Mouse (Mus musculus) erythroid progenitor cell, adult 5-6 weeks (primary cell): ENCODE measurements around the gene Mrm2. TPM values are rescaled to one million over a fixed set of nuclear protein-coding genes. Genes with fewer than 3 reads are reported as not detected.

Experiments used
- ATAC-seq: replicated peaks from 2 replicates; pipeline ENCODE4 v1.8.0; 2016; ENCODE audit warnings: moderate number of reproducible peaks, mild to moderate bottlenecking, moderate TSS enrichment, inconsistent platforms; ENCODE audit not compliant: poor library complexity, low FRiP score, severe bottlenecking
- total RNA-seq, 2 experiments: library from RNA; stranded (forward) in 1 of 2; stranded (reverse) in 1 of 2; fragments of 150-400 nt in 1 of 2; fragments of 186-747, 209-891 nt in 1 of 2; gene quantifications; 2 replicates each; pipeline versions ENCODE4 v1.2.3 to v1.2.4; 2015 to 2017; ENCODE audit warnings: low replicate concordance in 2 of 2

Mrm2 gene
- total RNA-seq, 2 experiments from 2014 or later, result 1.4 TPM; not detected in 1

DNA sequence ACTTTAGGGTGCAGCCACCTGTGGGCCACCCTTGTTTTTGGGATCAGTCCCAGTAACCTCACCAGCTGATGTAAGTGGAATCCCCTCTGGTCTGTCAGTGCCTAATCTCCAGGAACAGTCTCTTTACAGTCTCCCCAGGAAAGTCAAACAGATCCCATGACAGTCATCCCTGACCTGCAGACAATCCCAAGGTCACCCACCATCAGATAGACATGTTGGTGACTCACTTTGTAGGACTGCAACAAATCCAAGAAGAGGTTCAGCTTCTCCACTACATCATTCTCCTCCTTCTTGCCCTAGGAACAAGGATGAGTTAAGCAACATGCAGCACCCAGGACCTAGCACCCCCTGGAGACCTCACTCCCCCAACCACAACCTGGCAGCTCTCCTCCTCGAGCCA lies 14.4 kb upstream of the Mrm2 start:
- ATAC-seq, result no peak

DNA sequence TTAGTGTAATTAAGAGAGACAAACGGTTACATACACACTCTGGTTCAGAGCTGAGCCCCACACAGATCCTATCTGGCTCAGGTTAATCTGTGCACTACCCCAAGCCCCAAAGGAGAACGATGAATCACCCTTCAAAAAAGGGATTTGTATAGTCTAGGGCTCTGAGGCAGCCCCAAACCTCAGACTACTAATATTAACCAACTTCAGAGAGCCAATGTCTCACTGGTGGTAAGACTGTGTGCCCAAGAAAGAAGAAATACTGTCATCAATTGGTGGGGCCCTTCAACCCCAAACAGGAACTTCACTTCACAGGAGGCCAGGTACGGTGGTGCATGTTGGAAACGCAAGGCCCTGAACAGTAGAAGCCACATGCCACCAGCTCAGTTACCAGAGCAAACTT lies 13.5 kb upstream of the Mrm2 start:
- ATAC-seq, result no peak

DNA sequence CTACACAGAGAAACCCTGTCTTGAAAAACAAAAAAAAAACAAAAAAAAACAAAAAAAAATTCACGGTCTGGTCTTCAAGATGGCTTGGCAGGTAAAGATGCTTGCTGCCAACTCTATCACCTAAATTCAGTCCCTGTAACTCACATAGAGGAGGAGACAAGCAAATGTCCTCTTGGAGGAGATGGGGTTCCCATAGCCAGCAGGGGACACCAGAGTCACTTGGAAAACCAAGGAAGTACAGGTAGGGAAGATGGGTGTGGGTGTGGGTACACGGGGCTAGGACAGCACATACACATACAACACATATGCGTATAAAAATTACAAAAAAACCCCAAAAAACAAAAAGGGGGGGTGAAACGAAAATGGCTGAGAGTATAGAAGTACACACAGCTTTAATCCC lies 11.2 kb upstream of the Mrm2 start:
- no peak for ATAC-seq

DNA sequence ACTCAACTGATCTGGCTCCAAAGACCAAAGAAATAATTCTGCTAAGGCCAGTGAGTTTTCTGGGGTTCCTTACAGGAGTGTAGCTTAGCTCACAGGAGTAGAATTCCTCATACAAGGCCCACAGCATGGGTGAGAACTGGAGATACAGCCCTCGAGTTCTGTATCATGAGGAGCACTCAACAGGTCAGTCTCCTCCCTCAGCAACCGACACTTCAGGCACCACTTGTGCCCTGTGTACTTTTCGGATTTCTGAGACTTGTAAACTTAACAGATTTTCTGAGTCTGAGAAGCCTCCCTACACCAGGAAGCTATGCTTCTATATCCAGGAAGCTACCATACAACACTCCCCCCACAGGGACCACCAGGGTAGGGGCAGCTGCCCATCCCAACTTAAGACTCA lies 8.1 kb upstream of the Mrm2 start:
- ATAC-seq, result no peak

DNA sequence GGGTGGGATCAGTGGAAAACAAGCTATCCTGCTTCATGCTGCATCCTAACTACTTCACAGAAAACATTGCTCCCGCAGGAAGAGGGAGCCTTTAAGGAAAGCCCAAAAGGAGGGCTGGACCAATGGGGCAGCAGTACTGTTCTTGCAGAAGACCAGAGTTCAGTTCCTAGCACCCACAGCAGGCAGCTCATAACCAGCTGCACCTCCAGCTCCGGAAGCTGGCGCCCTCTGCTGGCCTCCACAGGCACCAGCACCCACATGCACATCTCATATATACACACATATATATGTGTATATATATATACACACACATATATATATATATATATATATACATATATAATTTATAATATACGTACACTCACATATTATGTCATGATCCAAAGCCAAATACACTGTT lies 7.1 kb upstream of the Mrm2 start:
- ATAC-seq, result no peak

DNA sequence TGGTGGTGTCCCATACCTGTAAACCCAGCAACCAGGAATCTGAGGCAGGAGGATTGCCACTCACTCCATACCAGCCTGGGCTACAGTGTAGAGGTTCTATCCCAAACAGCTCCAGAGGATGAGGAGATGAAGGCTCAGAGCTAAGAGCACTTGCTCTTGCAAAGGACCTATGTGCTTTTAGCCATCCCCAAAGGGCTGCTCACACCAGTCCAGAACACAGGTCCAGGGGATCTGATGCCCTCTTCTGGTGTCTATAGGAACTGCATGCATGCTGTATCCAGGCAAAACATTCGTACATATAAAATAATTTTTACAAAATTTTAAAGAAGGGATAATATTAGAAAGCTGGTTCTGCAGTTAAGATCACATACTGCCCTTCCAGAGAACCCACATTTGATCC lies 5.0 kb upstream of the Mrm2 start:
- ATAC-seq, result no peak

DNA sequence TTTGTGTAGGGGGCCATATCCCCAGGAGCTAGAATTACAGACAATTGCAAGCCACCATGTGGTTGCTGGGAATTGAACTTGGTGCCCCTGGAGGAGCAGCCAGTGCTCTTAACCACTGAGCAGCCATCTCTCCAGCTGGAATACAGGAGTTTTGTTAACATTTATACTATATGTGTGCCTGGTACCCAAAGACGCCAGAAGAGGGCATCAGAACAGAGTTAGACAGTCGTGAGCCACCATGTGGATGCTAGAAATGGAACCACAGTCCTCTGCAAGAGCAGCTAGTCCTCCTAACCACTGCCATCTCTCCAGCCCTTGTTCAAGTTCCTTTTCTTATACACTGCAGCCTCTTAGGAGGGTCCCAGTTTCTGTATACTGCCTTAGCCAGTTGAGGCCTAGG lies 1.9 kb upstream of the Mrm2 start:
- ATAC-seq, result no peak

DNA sequence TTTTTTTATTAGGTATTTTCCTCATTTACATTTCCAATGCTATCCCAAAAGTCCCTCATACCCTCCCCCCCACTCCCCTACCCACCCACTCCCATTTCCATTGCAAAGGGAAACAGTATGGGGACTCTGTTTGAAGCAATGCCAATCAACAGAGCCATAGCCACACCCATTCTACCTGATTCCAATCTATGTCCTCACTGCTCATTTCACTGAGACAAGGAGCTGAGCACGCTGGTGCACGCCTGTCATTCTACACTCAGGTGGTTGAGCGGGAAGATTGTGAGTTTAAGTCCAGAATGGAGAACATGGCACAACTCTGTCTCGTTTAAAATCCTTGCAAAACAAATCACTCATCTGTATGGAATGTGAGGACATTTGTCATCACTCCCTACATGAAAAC lies 821 bp upstream of the Mrm2 start:
- ATAC-seq, result no peak

DNA sequence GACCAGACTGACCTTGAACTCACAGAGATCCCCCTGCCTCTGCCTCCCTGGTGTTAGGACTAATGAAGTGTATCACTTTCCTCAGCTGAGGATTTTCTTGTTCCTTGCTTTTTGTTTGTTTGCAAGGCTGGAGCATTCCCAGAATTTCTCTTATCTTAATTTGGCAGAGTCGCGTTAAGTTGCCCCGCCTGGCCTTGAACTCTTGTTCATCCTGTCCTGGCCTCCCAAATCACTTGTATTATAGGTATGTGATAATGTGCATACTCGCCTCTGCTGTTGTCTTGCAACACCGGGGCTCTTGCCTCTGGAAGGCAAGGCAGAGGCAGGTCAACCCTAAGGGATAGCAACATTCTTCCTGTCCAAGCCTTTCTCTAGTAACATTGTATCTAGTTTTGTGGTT lies 7.6 kb downstream of the Mrm2 start:
- no peak for ATAC-seq

DNA sequence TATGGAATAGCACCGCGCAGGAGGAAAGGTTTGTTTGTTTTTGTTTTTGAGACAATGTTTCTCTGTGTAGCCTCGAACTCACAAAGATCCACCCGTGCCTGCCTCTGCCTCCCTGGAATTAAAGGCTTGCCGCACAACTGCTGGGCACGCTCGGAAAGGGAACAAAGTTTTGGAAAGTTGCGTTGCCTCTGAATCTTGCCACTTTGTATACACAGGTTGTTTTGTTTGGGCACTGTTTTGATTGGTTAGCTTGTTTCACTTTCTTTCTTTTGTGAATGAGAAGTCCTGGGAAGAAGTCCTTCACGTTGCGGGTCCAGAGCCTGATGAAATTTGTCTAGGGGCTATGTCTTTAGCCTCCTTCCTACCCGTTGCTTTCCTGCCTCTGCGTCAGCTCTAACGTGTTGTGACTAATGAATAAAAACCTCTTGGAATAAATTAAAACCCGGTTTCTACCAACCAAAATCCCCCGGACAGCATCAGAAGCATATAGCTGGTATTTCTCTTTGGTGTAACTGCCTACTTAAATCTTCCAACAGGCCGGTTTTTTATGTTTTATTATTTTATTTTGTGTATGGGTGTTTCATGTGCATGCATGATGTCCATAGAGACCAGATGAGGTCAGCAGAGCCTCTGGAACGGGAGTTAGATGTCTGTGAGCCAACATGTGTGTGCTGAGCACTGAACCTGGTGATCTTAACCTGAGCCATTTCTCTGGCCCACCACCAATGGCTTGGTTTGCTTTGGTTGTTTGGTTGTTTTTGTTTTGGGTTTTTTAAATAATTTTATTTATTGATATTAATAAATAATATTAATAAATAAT lies 9.7 kb downstream of the Mrm2 start:
- ATAC-seq, result peak; percentile 49

DNA sequence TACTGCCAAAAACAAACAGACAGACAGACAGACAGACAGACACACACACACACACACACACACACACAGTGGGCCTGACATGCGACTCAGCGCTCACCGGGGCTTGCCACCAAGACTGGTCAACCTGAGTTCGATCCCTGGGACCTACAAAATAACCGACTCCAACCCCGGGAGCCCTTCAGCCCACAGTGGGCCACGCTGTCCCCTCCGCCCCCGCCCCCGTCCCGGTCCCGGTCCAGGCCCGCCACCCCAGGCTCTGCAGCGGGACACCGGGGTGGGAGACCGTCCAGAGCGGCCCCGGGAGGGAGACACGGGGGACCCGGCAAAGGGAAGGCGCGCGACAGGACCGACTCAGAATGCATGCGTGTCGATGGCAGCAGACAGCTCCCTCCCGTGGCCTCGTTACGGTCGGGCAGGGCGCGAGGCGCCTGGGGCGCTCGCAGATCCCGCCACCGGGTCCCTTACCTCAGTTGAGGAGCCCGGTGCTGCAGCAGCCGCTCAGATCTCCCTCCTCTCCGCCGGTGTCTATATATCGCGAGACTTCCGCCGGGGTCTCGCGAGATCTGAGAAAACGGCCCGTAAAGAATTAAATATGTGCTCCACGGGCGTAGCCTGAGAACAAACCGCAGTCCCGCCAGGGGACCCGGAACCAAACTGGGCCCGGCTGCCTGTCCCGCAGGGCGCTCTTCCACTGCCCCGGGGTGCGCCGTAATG lies 10.5 kb downstream of the Mrm2 start, which contains the start of the genes Mad1l1 and Nudt1:
Gene Mad1l1 (minus strand): TSS at position 511 of the 714 bp plus-strand sequence.
Gene Nudt1 (plus strand): TSS at position 615 of the 714 bp plus-strand sequence.
- ATAC-seq, result peak; percentile 91

DNA sequence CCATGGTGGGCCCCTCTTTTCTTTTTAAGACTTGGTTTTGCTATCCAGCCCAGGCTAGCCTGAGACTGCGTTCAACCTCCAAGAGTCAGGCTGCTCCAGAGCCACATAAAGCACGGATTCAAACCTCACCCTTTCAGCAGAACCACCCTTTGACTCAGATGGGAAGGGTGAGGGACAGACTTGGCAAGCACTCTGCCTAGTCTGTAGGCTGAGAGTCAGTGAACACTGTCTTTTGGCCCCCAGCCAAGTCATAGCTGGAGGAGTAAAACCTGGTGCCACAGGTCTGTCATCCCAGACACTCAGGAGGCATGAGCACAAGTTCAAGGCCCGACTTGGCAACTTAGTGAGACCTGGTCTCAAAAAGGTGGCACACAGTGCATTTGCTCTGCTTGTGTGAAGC lies 15.0 kb downstream of the Mrm2 start:
- no peak for ATAC-seq

DNA sequence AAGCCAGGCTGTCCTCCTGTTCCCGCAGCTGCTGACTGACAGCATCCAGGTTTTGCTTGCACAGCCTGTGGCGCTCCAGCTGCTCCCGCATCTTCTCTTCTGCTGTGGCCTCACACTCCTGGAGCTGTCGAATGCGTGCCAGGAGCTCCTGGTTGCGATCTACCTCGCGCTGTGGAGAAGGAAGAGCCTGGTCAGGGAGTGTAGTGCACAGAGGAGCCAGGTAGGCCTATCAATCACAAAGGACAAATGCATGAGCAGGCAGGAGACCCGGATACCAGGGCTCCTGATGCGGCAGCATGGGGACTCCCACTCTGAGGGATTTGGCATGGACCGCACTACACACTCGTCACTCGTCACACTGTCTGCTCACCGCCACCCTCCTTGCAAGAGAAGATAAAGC lies 24.1 kb downstream of the Mrm2 start:
- no peak for ATAC-seq

DNA sequence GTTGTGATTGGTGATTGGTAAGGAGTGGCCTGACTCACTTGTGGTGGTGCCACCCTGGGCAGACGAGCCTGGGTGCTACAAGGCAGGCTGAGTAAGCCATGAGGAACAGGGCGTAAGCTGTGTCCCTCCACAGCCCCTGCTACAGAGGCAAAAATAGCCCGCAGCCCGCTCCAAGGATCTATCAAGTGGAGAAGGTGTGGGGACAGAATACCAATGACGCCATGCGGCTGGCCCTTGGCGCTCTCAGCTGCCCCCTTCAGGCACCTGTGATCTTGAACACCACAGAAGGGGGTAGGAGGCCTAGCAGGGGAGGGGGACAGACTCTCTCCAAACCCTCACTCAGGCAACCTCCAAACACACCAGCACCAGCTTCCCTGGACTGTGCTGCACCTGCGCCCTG lies 25.7 kb downstream of the Mrm2 start:
- no peak for ATAC-seq

DNA sequence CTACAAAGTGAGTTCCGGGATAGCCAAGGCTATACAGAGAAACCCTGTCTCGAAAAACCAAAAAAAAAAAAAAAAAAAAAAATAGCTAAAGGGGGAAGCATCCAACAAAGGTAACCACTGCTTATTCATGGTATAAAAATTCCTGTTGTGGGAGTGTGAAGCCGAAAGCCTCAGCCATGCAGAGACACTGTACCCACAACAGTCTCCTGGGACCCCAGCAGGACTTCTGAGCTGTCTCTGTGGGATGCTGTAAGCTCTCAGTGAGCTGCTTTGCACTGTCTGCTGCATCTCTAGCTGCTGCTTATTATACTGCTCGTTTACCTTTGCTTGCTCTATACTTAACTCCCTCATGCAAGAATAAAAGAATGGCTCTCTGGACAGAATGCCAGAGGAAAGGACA lies 33.4 kb downstream of the Mrm2 start:
- ATAC-seq, result no peak

DNA sequence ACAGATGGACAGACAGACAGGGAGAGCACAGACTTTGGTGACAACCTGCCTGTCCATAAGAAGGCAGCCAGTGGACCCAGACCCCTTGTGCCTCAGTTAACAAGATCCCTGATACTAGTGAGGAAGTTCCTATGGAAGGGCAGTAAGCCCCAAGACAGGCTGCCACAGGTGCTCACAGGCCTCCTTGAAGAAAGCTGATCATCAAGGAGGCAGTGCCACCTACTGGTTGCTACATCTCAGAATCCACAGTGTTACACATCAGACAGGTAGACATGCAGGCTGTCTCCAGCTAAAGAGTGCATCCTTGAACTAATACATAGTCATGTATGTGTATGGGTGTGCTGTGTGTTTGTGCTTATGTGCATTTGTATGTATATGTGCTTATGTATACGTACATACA lies 39.5 kb downstream of the Mrm2 start:
- no peak for ATAC-seq

DNA sequence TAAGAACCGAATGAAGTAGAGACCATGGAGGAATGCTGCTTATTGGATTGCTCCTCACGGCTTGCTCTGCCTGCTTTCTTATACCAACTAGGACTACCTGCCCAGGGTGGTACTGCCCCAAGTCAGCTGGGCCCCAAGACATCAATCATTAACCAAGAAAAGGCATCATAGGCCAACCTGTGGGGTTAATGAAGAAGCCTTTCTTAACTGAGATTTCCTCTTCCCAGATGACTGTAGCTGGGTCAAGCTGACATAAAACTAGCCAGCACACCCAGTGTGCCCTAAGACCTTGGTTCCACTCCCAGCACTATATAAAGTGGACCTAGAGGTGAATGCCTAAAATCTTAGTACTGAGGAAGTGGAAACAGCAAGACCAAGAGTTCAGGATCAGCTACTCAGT lies 42.5 kb downstream of the Mrm2 start:
- ATAC-seq, result no peak

DNA sequence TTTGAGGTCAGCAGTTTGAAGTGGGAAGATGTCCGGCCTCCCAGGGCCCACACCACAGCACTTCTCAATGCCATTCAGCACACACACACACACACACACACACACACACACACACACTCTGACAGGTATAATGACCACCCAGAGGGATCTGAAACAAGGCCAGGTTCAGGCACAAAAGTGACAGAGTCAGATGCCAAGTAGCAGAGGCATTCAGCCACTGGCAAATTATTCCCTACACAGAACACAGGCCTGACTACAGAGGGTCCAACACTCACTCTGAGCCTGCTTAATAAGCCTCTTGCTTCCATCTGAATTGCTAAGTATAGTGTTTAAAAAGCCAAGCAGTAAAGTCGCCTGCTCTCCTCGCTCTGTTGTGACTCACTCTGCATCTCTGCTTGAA lies 43.4 kb downstream of the Mrm2 start:
- ATAC-seq, result no peak

DNA sequence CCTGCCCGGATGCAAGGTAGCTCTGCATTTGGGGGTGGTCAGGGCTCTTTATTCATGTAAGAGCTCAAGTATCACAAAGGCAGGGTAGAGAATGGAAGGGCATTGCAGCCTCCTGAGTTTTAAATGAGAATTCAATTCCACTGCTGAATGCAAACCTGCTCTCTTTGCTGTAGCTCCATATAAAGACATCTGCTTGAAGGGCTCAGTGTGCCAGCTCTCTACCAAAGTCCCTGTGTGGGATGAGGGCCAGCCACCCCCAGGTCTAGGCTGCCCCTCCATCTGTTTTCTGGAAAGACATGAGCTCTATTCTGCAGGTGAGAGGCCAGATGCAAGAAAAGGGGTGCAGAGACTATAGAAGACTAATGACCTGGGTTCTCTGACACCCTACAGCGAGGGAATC lies 46.9 kb downstream of the Mrm2 start:
- ATAC-seq, result no peak

DNA sequence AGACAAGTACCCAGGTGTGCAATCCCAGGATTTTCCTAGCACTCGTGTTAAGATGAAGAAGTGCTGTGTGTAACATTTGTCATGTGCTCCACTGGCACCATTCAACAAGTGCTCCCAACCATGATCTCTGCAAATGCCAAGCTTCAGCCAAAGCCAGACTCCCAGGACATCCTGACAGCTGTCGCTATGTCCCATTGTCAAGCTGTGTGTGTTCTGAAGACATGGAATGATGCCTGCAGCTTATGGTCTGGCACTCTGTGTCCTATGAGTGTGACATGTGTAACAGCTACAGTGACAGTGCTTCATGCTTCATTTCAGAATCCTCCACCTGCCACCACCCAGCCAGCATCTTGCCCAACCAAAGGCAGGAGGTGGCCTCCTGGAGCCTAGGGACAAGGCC lies 47.7 kb downstream of the Mrm2 start:
- no peak for ATAC-seq

DNA sequence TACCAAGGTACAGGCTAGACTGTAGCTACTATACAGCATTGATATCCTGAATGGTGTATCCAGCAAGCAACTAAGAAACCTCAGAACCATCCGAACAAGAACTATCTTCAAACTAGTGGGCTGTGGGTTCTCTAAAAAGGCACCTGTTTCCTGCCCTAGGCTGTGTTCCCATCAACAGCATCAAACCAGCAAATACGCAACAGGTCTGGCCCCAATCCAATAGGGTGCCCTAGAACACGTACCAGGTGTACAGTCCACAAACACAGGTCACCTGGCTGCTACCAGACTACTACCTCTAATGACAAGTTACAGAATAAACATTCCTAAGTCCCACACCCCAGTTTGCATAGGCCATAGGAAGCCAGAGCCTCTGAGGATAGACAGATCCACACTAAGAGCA lies 48.8 kb downstream of the Mrm2 start:
- no peak for ATAC-seq
